ENCODE assay signal across 24 mouse cellular contexts in genomic region chr11:79283350-79284030, GRCm38 (mm10). TPM values are rescaled to one million over a fixed set of nuclear protein-coding genes. Genes with fewer than 3 reads are reported as not detected.
DNase-seq lines count a peak whose midpoint lies in the region; ATAC-seq and TF ChIP-seq lines count a peak whose summit lies in the region.
"Had no signal": no experiment of that assay in that cellular context is flagged by ENCODE, and none has a peak within 500 bp of the region (broad histone marks: within the 10 kb centered on the region; RNA-seq: fewer than 3 reads in every experiment).

No protein-coding gene starts in this region.

- TF ChIP-seq POLR2A in liver, adult 2 months (IDR thresholded peaks at IDR 0.05; ENCODE audit: extremely low read depth, insufficient read depth, low read length), result no peak

- no peak overlapping the region for H3K4me3 ChIP-seq in heart, embryonic 10.5 days
- H3K4me3 ChIP-seq in liver, adult 2 months (ENCODE audit: insufficient read depth, low read depth, low read length), result no peak overlapping the region
- no peak overlapping the region for H3K4me3 ChIP-seq in liver, embryonic 11.5 days (ENCODE audit: low read depth, low read length)

- peaks cover 27% of the 10 kb centered on the region for H3K4me1 ChIP-seq in heart, embryonic 10.5 days
- H3K4me1 ChIP-seq in liver, adult 2 months (ENCODE audit: control insufficient read depth, insufficient read depth, low read length), result peaks cover 34% of the 10 kb centered on the region
- H3K4me1 ChIP-seq in liver, embryonic 11.5 days (replicated peaks; ENCODE audit: control insufficient read depth, insufficient read depth, low read length), result peaks cover 12% of the 10 kb centered on the region

- H3K4me2 ChIP-seq in liver, embryonic 11.5 days, result no peak overlapping the region

- H3K27me3 ChIP-seq in heart, embryonic 10.5 days (ENCODE audit: insufficient read depth, poor library complexity, severe bottlenecking), result no peaks in the 10 kb centered on the region
- H3K27me3 ChIP-seq in liver, adult 2 months (ENCODE audit: control insufficient read depth, insufficient read depth, low read length), result no peaks in the 10 kb centered on the region
- no peaks in the 10 kb centered on the region for H3K27me3 ChIP-seq in liver, embryonic 11.5 days (replicated peaks; ENCODE audit: control insufficient read depth, insufficient read depth, low read length)
- H3K27me3 ChIP-seq: CH12.LX, Patski had no signal

- H3K9ac ChIP-seq in liver, adult 2 months (ENCODE audit: low read depth, low read length), result no peak overlapping the region
- no peak overlapping the region for H3K9ac ChIP-seq in liver, embryonic 11.5 days (ENCODE audit: low read depth, low read length)

- WGBS in heart, embryonic 10.5 days, result 85% methylated on average over 4 of the region's 4 CpGs
- 49% methylated on average over 4 of the region's 4 CpGs for WGBS in liver, adult 2 months
- WGBS in liver, embryonic 11.5 days, result 83% methylated on average over 4 of the region's 4 CpGs

- H3K79me2 ChIP-seq in liver, adult 2 months (ENCODE audit: control insufficient read depth, insufficient read depth, low read length), result no peaks in the 10 kb centered on the region

- peaks cover 2% of the 10 kb centered on the region; the same call in 1 of the 2 replicates for H3K9me3 ChIP-seq in heart, embryonic 10.5 days
- no peaks in the 10 kb centered on the region; the same call in 1 of the 2 replicates for H3K9me3 ChIP-seq in liver, embryonic 11.5 days (ENCODE audit: control insufficient read depth, low read length)
- H3K9me3 ChIP-seq: G1E had no signal

- peak; percentile 79 for DNase-seq in heart, adult 11 months
- DNase-seq in heart, embryonic 10.5 days (ENCODE audit: low spot score), result no peak
- peak; percentile 90 for DNase-seq in liver, adult 2 months (ENCODE audit: extremely low read depth, low read depth, low spot score)
- no peak for DNase-seq in liver, embryonic 11.5 days (ENCODE audit: low spot score)
- DNase-seq: adrenal gland, adult 2 months; adrenal gland, adult 8-10 months; adrenal gland, postnatal 10 days; adrenal gland, postnatal 14 days; adrenal gland, postnatal 25 days; adrenal gland, postnatal 36 days; B cell, adult 2 months; cerebellum, adult 11 months; cerebellum, adult 11-12 months; cerebellum, adult 18-20 months had no signal

- H3K27ac ChIP-seq in heart, embryonic 10.5 days, result no peak overlapping the region
- peak overlapping the region; percentile 80 for H3K27ac ChIP-seq in liver, adult 2 months (replicated peaks; ENCODE audit: insufficient read depth, low read depth, low read length)
- no peak overlapping the region for H3K27ac ChIP-seq in liver, embryonic 11.5 days (ENCODE audit: low read depth, low read length)

- ATAC-seq in liver, embryonic 11.5 days (replicated peaks; ENCODE audit: low FRiP score), result no peak
- ATAC-seq: activated CD4-positive, CD25-positive, alpha-beta regulatory T cell, adult 4 months; CD4-positive, CD25-positive, alpha-beta regulatory T cell, adult 4 months; Patski had no signal

- H3K36me3 ChIP-seq in heart, embryonic 10.5 days, result no peaks in the 10 kb centered on the region
- no peaks in the 10 kb centered on the region for H3K36me3 ChIP-seq in liver, adult 2 months (ENCODE audit: control insufficient read depth, insufficient read depth, low read length)
- H3K36me3 ChIP-seq in liver, embryonic 11.5 days (ENCODE audit: control insufficient read depth, insufficient read depth, low read length), result no peaks in the 10 kb centered on the region
- H3K36me3 ChIP-seq: G1E had no signal

- no peak for TF ChIP-seq CTCF in liver, adult 2 months (IDR thresholded peaks at IDR 0.05; ENCODE audit: low read depth, low read length)

RNA-seq across cellular contexts. Expression of gene Gm9964, which starts 13.2 kb away (rescaled TPM):
- polyA plus RNA-seq in heart, embryonic 10.5 days (2016; fragmentation: Nextera tagmentation; extraction: Ambion mirVana), result 0.21 TPM in 1 of 2 replicates, not detected in the other
- total RNA-seq in liver, adult 2 months (2014; rRNA removed), result not detected in 2 replicates
- polyA plus RNA-seq in liver, adult 2 months (2012; rRNA removed), result not detected in 2 replicates
- not detected in 2 replicates for polyA plus RNA-seq in liver, embryonic 11.5 days (2014; fragmentation: Nextera tagmentation; extraction: Ambion mirVana)
- total RNA-seq: adrenal gland, adult 18-20 months; adrenal gland, adult 2 months; adrenal gland, adult 8-10 months; adrenal gland, postnatal 10 days; adrenal gland, postnatal 14 days; adrenal gland, postnatal 25 days; adrenal gland, postnatal 36 days; CH12.LX; ES-E14; MEL had no signal
- polyA plus RNA-seq: activated CD4-positive, CD25-positive, alpha-beta regulatory T cell, adult 4 months; adrenal gland, adult 2 months; brain, embryonic 14.5 days; C2C12; CD4-positive, CD25-positive, alpha-beta regulatory T cell, adult 4 months; G1E; Patski had no signal

RNA-seq across cellular contexts. Expression of gene Wsb1, which starts 29.0 kb away (rescaled TPM):
- polyA plus RNA-seq in heart, embryonic 10.5 days (2016; fragmentation: Nextera tagmentation; extraction: Ambion mirVana), result 169 and 203 TPM in 2 replicates
- total RNA-seq in liver, adult 2 months (2014; rRNA removed), result 20.6 and 29.9 TPM in 2 replicates
- 20.2 and 23.4 TPM in 2 replicates for polyA plus RNA-seq in liver, adult 2 months (2012; rRNA removed)
- polyA plus RNA-seq in liver, embryonic 11.5 days (2014; fragmentation: Nextera tagmentation; extraction: Ambion mirVana), result 114 and 123 TPM in 2 replicates

RNA-seq across cellular contexts. Expression of gene Nf1, which starts 56.0 kb away (rescaled TPM):
- polyA plus RNA-seq in heart, embryonic 10.5 days (2016; fragmentation: Nextera tagmentation; extraction: Ambion mirVana), result 4.1 and 5.1 TPM in 2 replicates
- 21.1 and 25.0 TPM in 2 replicates for total RNA-seq in liver, adult 2 months (2014; rRNA removed)
- polyA plus RNA-seq in liver, adult 2 months (2012; rRNA removed), result 3.6 and 5.5 TPM in 2 replicates
- polyA plus RNA-seq in liver, embryonic 11.5 days (2014; fragmentation: Nextera tagmentation; extraction: Ambion mirVana), result 4.9 TPM in 2 replicates

Comparison
In these comparisons a context has a peak if more than half of its experiments do, and no peak if none do; other contexts are left out.
1. DNase-seq: peak in heart, adult 11 months (single experiment) and liver, adult 2 months (single experiment); none in heart, embryonic 10.5 days (single experiment) and liver, embryonic 11.5 days (single experiment).